Mouse (Mus musculus): ENCODE data around the gene Ptpre.

Ptpre gene

GRCm38 (mm10) chr7:135578715-135579325 is 41.5 kb downstream of the Ptpre start:
- no peak for DNase-seq (ENCODE audit: low spot score)

GRCm38 (mm10) chr7:135580306-135581091 is 43.2 kb downstream of the Ptpre start:
- no peak for DNase-seq (ENCODE audit: low spot score)

- DNase-seq (ENCODE audit: low spot score) = no peak
Observed at GRCm38 (mm10) chr7:135581128-135581527, 43.8 kb downstream of the Ptpre start.

GRCm38 (mm10) chr7:135585125-135585687 is 47.9 kb downstream of the Ptpre start:
- no peak for DNase-seq (ENCODE audit: low spot score)

- no peak for DNase-seq (ENCODE audit: low spot score)
Observed at GRCm38 (mm10) chr7:135586402-135586801, 49.1 kb downstream of the Ptpre start.

- DNase-seq (ENCODE audit: low spot score) = no peak
Observed at GRCm38 (mm10) chr7:135587821-135588575, 50.7 kb downstream of the Ptpre start.

- no peak for DNase-seq (ENCODE audit: low spot score)
Observed at GRCm38 (mm10) chr7:135588620-135589309, 51.5 kb downstream of the Ptpre start.

GRCm38 (mm10) chr7:135591461-135591860 is 54.2 kb downstream of the Ptpre start:
- DNase-seq (ENCODE audit: low spot score) = no peak

- no peak for DNase-seq (ENCODE audit: low spot score)
Observed at GRCm38 (mm10) chr7:135593286-135593685, 56.0 kb downstream of the Ptpre start.

- DNase-seq (ENCODE audit: low spot score) = no peak
Observed at GRCm38 (mm10) chr7:135593825-135594224, 56.5 kb downstream of the Ptpre start.

- DNase-seq (ENCODE audit: low spot score) = no peak
Observed at GRCm38 (mm10) chr7:135594676-135595075, 57.4 kb downstream of the Ptpre start.

- no peak for DNase-seq (ENCODE audit: low spot score)
Observed at GRCm38 (mm10) chr7:135595640-135596174, 58.4 kb downstream of the Ptpre start.

- no peak for DNase-seq (ENCODE audit: low spot score)
Observed at GRCm38 (mm10) chr7:135597006-135597405, 59.7 kb downstream of the Ptpre start.

GRCm38 (mm10) chr7:135597604-135598289 is 60.5 kb downstream of the Ptpre start:
- no peak for DNase-seq (ENCODE audit: low spot score)

- DNase-seq (ENCODE audit: low spot score) = no peak
Observed at GRCm38 (mm10) chr7:135598303-135598855, 61.1 kb downstream of the Ptpre start.

GRCm38 (mm10) chr7:135600076-135600475 is 62.8 kb downstream of the Ptpre start:
- no peak for DNase-seq (ENCODE audit: low spot score)

- DNase-seq (ENCODE audit: low spot score) = no peak
Observed at GRCm38 (mm10) chr7:135601607-135602006, 64.3 kb downstream of the Ptpre start.

- DNase-seq (ENCODE audit: low spot score) = no peak
Observed at GRCm38 (mm10) chr7:135602265-135602664, 65.0 kb downstream of the Ptpre start.

- no peak for DNase-seq (ENCODE audit: low spot score)
Observed at GRCm38 (mm10) chr7:135602881-135603523, 65.7 kb downstream of the Ptpre start.

Data from ovary, postnatal 36 days (tissue).